Mouse (Mus musculus) small intestine, adult 2 months (tissue): Measurements from ENCODE around the gene Nek11. TPM values are rescaled to one million over a fixed set of nuclear protein-coding genes. Genes with fewer than 3 reads are reported as not detected.

Experiments used
- H3K27ac ChIP-seq: fragments of 200-500 bp; 2 replicates; pipeline ENCODE4 v1.5.1; 2012; ENCODE audit warnings: low read depth, low read length, control low read depth, inconsistent platforms; ENCODE audit not compliant: insufficient read depth
- H3K27me3 ChIP-seq: fragments of 200-500 bp; 2 replicates; pipeline ENCODE4 v1.6.1; 2012; ENCODE audit warnings: mild to moderate bottlenecking, moderate library complexity, low read length, inconsistent platforms; ENCODE audit not compliant: control insufficient read depth, insufficient read depth
- H3K36me3 ChIP-seq: fragments of 200-500 bp; 2 replicates; pipeline ENCODE4 v1.6.1; 2012; ENCODE audit warnings: mild to moderate bottlenecking, low read length, control low read depth, inconsistent platforms; ENCODE audit not compliant: control insufficient read depth, insufficient read depth
- H3K4me1 ChIP-seq: fragments of 200-500 bp; 2 replicates; pipeline ENCODE4 v1.6.1; 2012; ENCODE audit warnings: low read length, inconsistent platforms, mixed read lengths; ENCODE audit not compliant: control insufficient read depth, insufficient read depth, insufficient read length
- H3K4me3 ChIP-seq: fragments of 200-500 bp; 2 replicates; pipeline ENCODE4 v1.5.1; 2012; ENCODE audit warnings: low read depth, mild to moderate bottlenecking, control low read depth, inconsistent platforms, low read length, moderate library complexity
- CTCF ChIP-seq: fragments of 200-500 bp; IDR thresholded peaks from 2 replicates; pipeline ENCODE4 v1.5.1; 2012; ENCODE audit warnings: low read depth, mild to moderate bottlenecking, control low read depth, inconsistent platforms, low read length, moderate library complexity, mixed read lengths; ENCODE audit not compliant: insufficient replicate concordance, insufficient read length; ENCODE audit errors: extremely low read depth
- POLR2A ChIP-seq: fragments of 200-500 bp; IDR thresholded peaks from 2 replicates; pipeline ENCODE4 v1.6.1; 2012; ENCODE audit warnings: low read depth, mild to moderate bottlenecking, control low read depth, inconsistent platforms, low read length, moderate library complexity
- WGBS: fragments of 180-500 bp; shearing (Covaris S2); methylation state at CpG from one replicate; pipeline ENCODE4 v1.1.7; 2018; 5-methylcytosine and 5-hydroxymethylcytosine counted together
- polyA plus RNA-seq: library from polyadenylated mRNA; depleted of rRNA; stranded (reverse); fragments of >200 nt; gene quantifications from 2 replicates; pipeline ENCODE4 v1.2.3, GENCODE M21; 2012

The Nek11 gene
- polyA plus RNA-seq, 1 experiment: not detected

DNA sequence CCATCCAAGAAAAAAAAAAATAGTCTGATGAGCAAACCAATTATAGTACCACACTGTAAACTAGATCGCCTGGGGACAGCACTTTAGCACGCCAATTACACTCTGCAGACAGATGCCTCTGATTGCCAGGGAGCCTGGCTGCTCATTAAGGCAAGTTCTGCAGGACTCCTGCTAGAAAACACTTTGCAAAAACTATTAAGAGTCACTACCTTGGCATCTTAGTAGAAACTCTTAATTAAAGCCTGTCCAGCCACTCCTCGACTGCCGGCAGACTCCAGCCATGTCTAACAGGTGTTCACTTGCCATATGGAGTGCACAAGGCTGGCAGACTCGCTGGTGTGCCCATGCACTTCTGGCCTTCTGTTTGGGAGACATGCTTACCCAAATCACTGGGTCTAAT, 46.3 kb downstream of the Nek11 start:
- Histone ChIP-seq H3K27me3 (no peaks in the 10 kb centered on the region), H3K4me1 (no peaks in the 10 kb centered on the region), H3K36me3 (no peaks in the 10 kb centered on the region), H3K27ac (no peak overlapping the region), H3K4me3 (no peak overlapping the region)
- WGBS: 75% methylated on average over 5 of the region's 5 CpGs
- no peak for TF ChIP-seq CTCF
- no peak for TF ChIP-seq POLR2A

DNA sequence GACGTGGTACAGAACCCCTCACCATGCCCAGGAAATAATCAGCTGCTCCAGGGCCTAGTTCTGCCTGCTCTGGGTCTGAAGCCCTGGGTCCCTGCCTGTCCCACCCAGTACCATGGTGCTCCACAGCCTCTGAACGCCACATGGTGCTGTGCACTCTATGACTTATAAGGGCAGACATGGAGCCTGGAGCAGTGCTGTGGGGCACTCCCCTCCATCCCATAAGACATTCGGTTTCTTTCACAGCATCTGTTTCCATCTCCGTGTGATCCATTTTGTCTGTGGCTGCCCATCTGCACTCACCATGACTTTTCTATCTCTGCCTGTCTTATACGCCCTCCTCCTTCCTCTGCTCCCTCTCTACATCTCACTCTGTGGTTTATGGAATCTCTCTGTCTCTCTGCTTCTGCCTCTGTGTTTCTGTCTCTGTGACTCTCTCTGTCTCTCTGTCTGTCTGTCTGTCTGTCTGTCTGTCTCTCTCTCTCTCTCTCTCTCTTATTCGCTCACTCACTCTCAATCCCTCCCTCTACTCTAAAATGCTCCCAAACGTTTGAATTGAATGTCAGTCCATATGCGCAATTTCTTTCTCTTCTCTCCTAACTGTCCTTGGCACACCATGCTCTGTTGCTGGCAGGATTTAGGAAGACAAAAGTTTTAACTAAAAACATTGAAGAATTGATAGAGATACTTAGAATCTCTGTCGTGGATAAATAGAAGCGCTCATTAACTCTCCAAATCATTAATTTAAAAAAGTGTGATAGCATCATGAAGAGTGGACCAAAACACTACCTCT, 46.9 kb downstream of the Nek11 start:
- Histone ChIP-seq H3K27me3 (no peaks in the 10 kb centered on the region), H3K4me3 (no peak overlapping the region), H3K27ac (no peak overlapping the region), H3K4me1 (no peaks in the 10 kb centered on the region), H3K36me3 (no peaks in the 10 kb centered on the region)
- WGBS: 70% methylated on average over 10 of the region's 10 CpGs
- TF ChIP-seq POLR2A: no peak
- TF ChIP-seq CTCF: no peak

DNA sequence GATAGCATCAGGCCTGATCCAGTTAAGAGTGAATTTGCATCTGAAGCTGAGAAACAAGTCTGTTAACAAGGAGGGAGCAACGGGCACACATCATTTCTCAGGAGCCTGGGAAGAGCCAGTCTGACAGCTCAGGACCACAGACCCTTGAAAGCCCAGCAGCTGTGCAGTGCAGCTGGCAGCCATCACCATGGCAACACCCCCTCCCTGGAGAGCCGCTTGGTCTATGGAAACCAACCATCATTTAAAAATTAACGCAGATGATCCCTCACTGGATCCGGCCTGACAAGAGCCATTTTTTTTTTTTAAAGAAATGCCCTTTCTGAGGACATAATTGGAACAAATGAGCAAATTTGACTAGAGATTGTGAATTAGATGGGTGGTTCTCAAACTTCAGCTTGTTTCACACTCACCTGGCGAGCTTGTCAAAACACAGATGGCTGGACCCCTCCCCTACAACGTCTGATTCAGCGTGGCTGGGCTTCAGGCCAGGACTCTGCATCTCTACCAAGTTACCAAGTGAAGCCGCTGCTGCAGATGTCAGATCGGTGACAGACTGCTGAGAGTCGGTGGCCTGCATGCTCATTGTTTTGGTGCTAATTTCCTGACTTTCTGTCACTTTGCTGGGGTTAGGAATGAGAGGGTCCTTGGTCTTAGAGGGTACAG, 52.2 kb downstream of the Nek11 start:
- H3K4me3 ChIP-seq: no peak overlapping the region
- H3K27ac ChIP-seq: no peak overlapping the region
- no peak for TF ChIP-seq CTCF
- TF ChIP-seq POLR2A: no peak
- no peaks in the 10 kb centered on the region for H3K36me3 ChIP-seq
- no peaks in the 10 kb centered on the region for H3K27me3 ChIP-seq
- H3K4me1 ChIP-seq: no peaks in the 10 kb centered on the region
- 56% methylated on average over 10 of the region's 10 CpGs for WGBS

DNA sequence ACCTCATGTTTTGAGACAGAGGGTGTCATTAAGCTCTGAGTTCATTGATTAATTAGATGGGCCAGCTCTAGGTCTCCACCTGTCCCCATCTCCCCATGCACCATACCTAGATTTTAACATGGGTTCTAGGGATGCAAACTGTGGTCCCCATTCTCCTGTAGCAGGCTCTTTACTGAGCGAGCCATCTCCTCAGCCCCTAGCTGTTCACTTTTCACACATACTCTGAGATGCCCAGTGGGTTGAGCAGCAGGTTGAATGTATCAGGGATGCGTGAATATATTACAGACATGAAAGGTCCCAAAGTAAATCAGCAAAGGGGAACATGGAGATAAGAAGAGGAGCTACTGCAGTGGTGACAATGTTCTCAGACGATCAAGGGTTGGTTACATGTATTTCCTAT, 52.8 kb downstream of the Nek11 start:
- H3K27me3 ChIP-seq: no peaks in the 10 kb centered on the region
- 86% methylated on average over 3 of the region's 3 CpGs for WGBS
- no peaks in the 10 kb centered on the region for H3K4me1 ChIP-seq
- H3K27ac ChIP-seq: no peak overlapping the region
- H3K4me3 ChIP-seq: no peak overlapping the region
- H3K36me3 ChIP-seq: no peaks in the 10 kb centered on the region
- no peak for TF ChIP-seq CTCF
- TF ChIP-seq POLR2A: no peak

DNA sequence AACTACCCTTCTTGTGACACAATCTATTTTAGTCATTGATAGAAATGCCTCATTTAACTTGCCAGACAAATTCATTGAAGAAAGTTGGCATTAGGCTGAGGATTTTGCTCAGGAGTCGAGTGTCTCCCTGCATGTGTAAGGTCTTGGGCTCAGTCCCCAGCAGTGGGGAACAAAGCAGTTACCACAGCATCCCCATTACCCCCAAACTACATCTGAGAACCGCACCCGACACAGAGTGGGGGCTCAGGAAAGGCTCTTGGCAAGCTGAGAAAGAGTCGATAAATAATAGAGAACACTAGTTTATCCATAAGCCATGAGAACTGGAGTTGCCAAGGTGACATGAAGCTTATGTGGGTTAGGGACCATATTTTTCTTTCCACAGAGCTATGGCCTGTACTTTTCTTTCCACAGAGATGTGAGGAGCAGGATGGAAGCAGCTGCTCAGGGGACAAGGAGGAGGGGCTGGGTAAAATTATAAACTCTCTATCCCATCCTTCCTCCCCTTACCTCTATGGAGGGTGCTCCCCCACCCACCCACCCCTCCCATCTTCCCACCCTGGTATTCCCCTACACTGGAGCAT, 62.8 kb downstream of the Nek11 start:
- Histone ChIP-seq H3K27ac (no peak overlapping the region), H3K36me3 (no peaks in the 10 kb centered on the region), H3K27me3 (no peaks in the 10 kb centered on the region), H3K4me1 (no peaks in the 10 kb centered on the region), H3K4me3 (no peak overlapping the region)
- WGBS: 79% methylated on average over 4 of the region's 4 CpGs
- TF ChIP-seq POLR2A: no peak
- TF ChIP-seq CTCF: no peak

DNA sequence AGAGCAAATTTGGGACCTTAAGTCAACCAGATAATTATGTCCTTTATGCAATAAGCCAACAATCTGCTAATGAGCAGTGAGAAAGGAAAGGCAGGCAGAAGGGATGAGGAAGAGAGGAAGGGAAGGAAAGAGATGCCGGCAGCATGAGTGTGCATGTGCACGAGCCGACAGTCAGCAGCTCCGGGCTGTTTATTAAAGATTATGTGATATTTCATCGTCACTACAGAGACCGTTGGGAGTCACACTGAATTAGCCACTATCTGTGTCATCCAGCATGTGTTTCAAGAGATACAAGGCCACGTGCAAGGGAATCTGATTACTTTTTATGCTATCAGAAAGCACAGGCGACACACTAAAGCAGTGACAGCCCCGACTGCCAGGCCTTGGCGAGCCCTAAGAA, 73.5 kb downstream of the Nek11 start:
- Histone ChIP-seq H3K4me1 (no peaks in the 10 kb centered on the region), H3K4me3 (no peak overlapping the region), H3K27me3 (no peaks in the 10 kb centered on the region), H3K36me3 (no peaks in the 10 kb centered on the region), H3K27ac (no peak overlapping the region)
- 89% methylated on average over 10 of the region's 10 CpGs for WGBS
- no peak for TF ChIP-seq CTCF
- TF ChIP-seq POLR2A: no peak

DNA sequence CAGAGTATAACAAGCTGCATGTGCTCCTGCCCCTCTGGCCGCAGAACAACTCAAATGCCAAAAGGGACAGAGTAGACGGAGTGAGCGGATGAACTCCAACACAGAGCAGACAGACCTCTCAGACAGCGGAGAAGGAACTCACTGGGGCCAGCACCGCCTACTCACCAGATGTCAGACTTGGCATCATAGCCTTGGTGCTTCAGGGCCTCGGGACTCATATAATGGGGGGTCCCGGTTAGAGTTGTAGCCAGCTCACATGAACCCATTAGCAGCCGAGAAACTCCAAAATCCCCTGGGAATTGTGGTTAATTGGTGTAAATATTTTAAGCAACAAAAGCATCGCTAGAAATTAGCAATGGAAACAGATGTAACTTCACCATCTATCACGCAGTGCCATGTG, 82.1 kb downstream of the Nek11 start:
- TF ChIP-seq POLR2A: no peak
- TF ChIP-seq CTCF: no peak
- Histone ChIP-seq H3K27ac (no peak overlapping the region), H3K4me3 (no peak overlapping the region), H3K36me3 (no peaks in the 10 kb centered on the region), H3K4me1 (no peaks in the 10 kb centered on the region), H3K27me3 (no peaks in the 10 kb centered on the region; the same call in 1 of the 2 replicates)
- 84% methylated on average over 10 of the region's 10 CpGs for WGBS
